Mouse (Mus musculus) ES-E14 (cell line): Measurements from ENCODE around the gene Snta1.

Experiments
- CHD2 ChIP-seq: IDR thresholded peaks from 2 replicates; pipeline ENCODE4 v1.6.1; 2014; ENCODE audit warnings: mild to moderate bottlenecking, low read depth, low read length, inconsistent platforms
- HCFC1 ChIP-seq: IDR thresholded peaks from 2 replicates; pipeline ENCODE4 v1.6.1; 2012; ENCODE audit warnings: low read length, inconsistent platforms, borderline replicate concordance; ENCODE audit not compliant: insufficient read depth
- MAFK ChIP-seq: IDR thresholded peaks from 2 replicates; pipeline ENCODE4 v1.6.1; 2014; ENCODE audit warnings: mild to moderate bottlenecking, low read depth, low read length, inconsistent platforms; ENCODE audit not compliant: insufficient read depth
- ZC3H11A ChIP-seq: IDR thresholded peaks from 2 replicates; pipeline ENCODE4 v1.6.1; 2012; ENCODE audit warnings: low read depth, mild to moderate bottlenecking, inconsistent platforms, low read length, borderline replicate concordance

DNA sequence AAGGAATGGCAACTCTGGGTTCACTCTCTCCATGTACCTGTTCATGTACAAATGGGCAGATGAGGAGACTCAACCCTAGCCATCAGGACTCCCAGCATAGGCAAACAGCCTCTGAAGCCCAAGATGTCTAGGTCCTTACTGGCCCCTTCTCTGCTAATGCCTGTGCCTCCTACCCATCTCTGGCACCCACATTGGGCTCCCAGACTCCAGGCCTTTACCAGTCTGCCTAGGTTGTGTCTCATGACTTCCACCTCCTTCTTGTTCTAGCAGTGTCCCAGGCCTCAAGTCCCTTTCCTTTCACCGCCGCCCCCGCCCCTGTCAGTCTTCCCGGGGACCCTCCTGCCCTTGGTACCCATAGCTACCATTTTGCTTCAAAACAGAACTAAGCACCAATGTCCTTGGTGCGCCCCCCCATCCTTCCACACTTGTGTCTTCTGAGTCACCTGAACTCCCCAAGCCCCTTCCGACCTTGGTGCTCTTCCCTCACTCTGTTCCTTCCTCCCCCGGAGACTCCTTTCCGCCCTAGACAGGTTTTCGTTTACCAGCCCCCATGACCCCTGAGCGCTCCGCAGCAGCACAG lies 746 bp downstream of the Snta1 start:
- TF ChIP-seq ZC3H11A (no peak), CHD2 (no peak), HCFC1 (no peak), MAFK (no peak)
